In the genomic region with DNA sequence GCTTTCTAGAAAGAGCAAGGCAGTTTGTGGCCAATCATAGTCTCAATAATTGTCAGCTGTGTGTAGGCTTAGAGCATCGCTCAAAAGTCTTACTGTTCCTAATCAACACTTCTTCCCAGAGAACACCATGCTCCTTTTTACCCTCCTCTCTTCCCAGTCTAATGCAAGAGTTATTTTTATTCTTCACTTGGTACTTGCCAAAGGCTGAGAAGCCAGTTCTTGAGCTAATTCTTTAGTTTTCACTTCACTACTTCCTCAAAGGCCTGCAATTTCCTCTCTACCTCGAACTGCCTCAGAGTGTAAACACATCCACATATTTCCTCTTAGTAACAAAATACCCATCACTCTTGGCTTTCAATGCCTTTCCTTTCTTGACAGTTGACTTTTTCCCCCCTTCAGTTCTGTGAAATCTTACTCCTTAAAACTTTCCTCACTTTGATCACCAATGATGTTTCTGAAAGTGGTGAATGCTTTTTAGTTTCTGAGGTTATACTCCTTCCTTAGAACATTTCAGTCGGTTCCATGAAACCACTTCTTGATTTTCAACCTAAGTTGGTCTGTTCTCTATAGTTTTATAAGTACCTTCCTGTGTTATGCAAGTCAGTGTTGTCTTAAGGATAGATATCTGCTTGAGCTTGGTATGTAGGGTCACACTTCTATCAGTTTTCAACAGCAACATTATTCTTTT, we compare ENCODE assay signal across 12 mouse cellular contexts. TPM values are rescaled to one million over a fixed set of nuclear protein-coding genes. Genes with fewer than 3 reads are reported as not detected.
DNase-seq lines count a peak whose midpoint lies in the region; ATAC-seq and TF ChIP-seq lines count a peak whose summit lies in the region.
"Had no signal": no experiment of that assay in that cellular context is flagged by ENCODE, and none has a peak within 500 bp of the region (broad histone marks: within the 10 kb centered on the region; RNA-seq: fewer than 3 reads in every experiment).

No protein-coding gene starts in this region.

- dilution Hi-C loops in CH12.LX (cut with MboI; ENCODE audit: extremely low pct_ligation_motif_present, extremely low pct_unique_long_range_greater_than_20kb, low sequenced_read_pairs), result no loop called here

- no peak for TF ChIP-seq RAD21 in CH12.LX (IDR thresholded peaks at IDR 0.05; ENCODE audit: low read depth, low read length)

- DNase-seq in left cerebral cortex, adult 2 months (ENCODE audit: extremely low spot score in 1 of 2, low spot score in 2 of 2), result no peak
- no peak for DNase-seq in left cerebral cortex, adult 11 months (ENCODE audit: low spot score)
- DNase-seq in CH12.LX (ENCODE audit: extremely low read depth), result peak; percentile 31
- no peak for DNase-seq in right cerebral cortex, postnatal 14 days
- DNase-seq: cerebellum, adult 9-11 months; forebrain, postnatal 0 days; kidney, adult 18-20 months; thymus, adult 2 months had no signal

- no peak overlapping the region for H3K4me3 ChIP-seq in left cerebral cortex, adult 2 months
- H3K4me3 ChIP-seq in CH12.LX (replicated peaks in 1 of 3; ENCODE audit: low read depth in 2 of 3, low read length in 2 of 3, poor library complexity in 1 of 3), result no peak overlapping the region
- H3K4me3 ChIP-seq in bone marrow macrophage, adult 2 months (ENCODE audit: insufficient read depth, low read length), result no peak overlapping the region
- H3K4me3 ChIP-seq in forebrain, embryonic 15.5 days, result no peak overlapping the region

- peaks cover 13 to 33% of the 10 kb centered on the region in 2 experiments for H3K36me3 ChIP-seq in CH12.LX (replicated peaks in 1 of 2; ENCODE audit: control insufficient read depth in 1 of 2, insufficient read depth in 1 of 2, low read length in 1 of 2)
- H3K36me3 ChIP-seq in forebrain, embryonic 15.5 days, result 0 out of 2 replicates have a peak, but pooled peaks cover 3% of the 10 kb centered on the region

- H3K4me1 ChIP-seq in CH12.LX (ENCODE audit: control insufficient read depth in 1 of 2, insufficient read depth in 2 of 2), result peaks cover 8 to 33% of the 10 kb centered on the region in 2 experiments
- H3K4me1 ChIP-seq in bone marrow macrophage, adult 2 months (ENCODE audit: control insufficient read depth, insufficient read depth, low read length), result peaks cover 20% of the 10 kb centered on the region
- no peaks in the 10 kb centered on the region for H3K4me1 ChIP-seq in forebrain, embryonic 15.5 days

- H3K79me2 ChIP-seq in CH12.LX (replicated peaks; ENCODE audit: control insufficient read depth, extremely low read depth, insufficient read depth, poor library complexity, severe bottlenecking), result peaks cover 32% of the 10 kb centered on the region

- H3K4me2 ChIP-seq in CH12.LX (ENCODE audit: insufficient read depth, low read depth, poor library complexity, severe bottlenecking), result peak overlapping the region; percentile 93
- H3K4me2 ChIP-seq in forebrain, embryonic 15.5 days (replicated peaks), result no peak overlapping the region

- H3K9me3 ChIP-seq in CH12.LX (replicated peaks; ENCODE audit: low read length), result peaks cover 12% of the 10 kb centered on the region
- H3K9me3 ChIP-seq in forebrain, embryonic 15.5 days, result no peaks in the 10 kb centered on the region

- peak overlapping the region; percentile 73 for H3K9ac ChIP-seq in CH12.LX (ENCODE audit: insufficient read depth, low read depth)
- H3K9ac ChIP-seq in forebrain, embryonic 15.5 days (replicated peaks), result no peak overlapping the region
- H3K9ac ChIP-seq: forebrain, postnatal 0 days; liver, embryonic 14.5 days had no signal

- intact Hi-C loops in left cerebral cortex, adult 2 months (cut with DNase I), result no loop called here

- TF ChIP-seq EP300 in CH12.LX (IDR thresholded peaks at IDR 0.05; ENCODE audit: low read length), result no peak

- H3K27me3 ChIP-seq in CH12.LX (replicated peaks), result no peaks in the 10 kb centered on the region
- no peaks in the 10 kb centered on the region for H3K27me3 ChIP-seq in forebrain, embryonic 15.5 days

- TF ChIP-seq POLR2A in CH12.LX (IDR thresholded peaks at IDR 0.05; ENCODE audit: low read depth, low read length), result no peak
- TF ChIP-seq POLR2A in bone marrow macrophage, adult 2 months (IDR thresholded peaks at IDR 0.05; ENCODE audit: borderline replicate concordance, low read depth, low read length), result no peak

- ATAC-seq in megakaryocyte, adult 5-6 weeks (ENCODE audit: poor library complexity, severe bottlenecking), result peak; percentile 93
- no peak for ATAC-seq in forebrain, embryonic 15.5 days (replicated peaks)
- ATAC-seq: forebrain, postnatal 0 days had no signal

- WGBS in forebrain, embryonic 15.5 days, result 78% methylated on average over 3 of the region's 3 CpGs

- H3K27ac ChIP-seq in left cerebral cortex, adult 2 months, result peak overlapping the region; percentile 30
- H3K27ac ChIP-seq in CH12.LX (ENCODE audit: insufficient read depth, low read depth), result peak overlapping the region; percentile 49
- H3K27ac ChIP-seq in bone marrow macrophage, adult 2 months (ENCODE audit: insufficient read depth, low read depth, low read length), result peak overlapping the region; percentile 79
- H3K27ac ChIP-seq in forebrain, embryonic 15.5 days (replicated peaks), result no peak overlapping the region
- H3K27ac ChIP-seq: liver, embryonic 14.5 days had no signal

- in situ Hi-C loops in CH12.LX (cut with MboI; ENCODE audit: low pct_ligation_motif_present, low pct_unique_long_range_greater_than_20kb, low sequenced_read_pairs), result no loop called here

- no peak for TF ChIP-seq CTCF in left cerebral cortex, adult 2 months (IDR thresholded peaks at IDR 0.05)
- no peak for TF ChIP-seq CTCF in CH12.LX (conservative IDR thresholded peaks at IDR 0.05 in 1 of 2, IDR thresholded peaks at IDR 0.05 in 1 of 2; ENCODE audit: low read depth in 2 of 2, low read length in 2 of 2)
- no peak for TF ChIP-seq CTCF in bone marrow macrophage, adult 2 months (IDR thresholded peaks at IDR 0.05; ENCODE audit: low read depth, low read length)

TF ChIP-seq in CH12.LX, 34 proteins besides CTCF, POLR2A, EP300 and RAD21:
- TF ChIP-seq BHLHE40 (IDR thresholded peaks at IDR 0.05; ENCODE audit: low read depth, low read length) (no peak), ELF1 (IDR thresholded peaks at IDR 0.05; ENCODE audit: low read depth, low read length) (peak; percentile 52), MXI1 (IDR thresholded peaks at IDR 0.05; ENCODE audit: low read depth, low read length) (no peak), TBP (conservative IDR thresholded peaks at IDR 0.05; ENCODE audit: low read depth, low read length) (no peak), NRF1 (IDR thresholded peaks at IDR 0.05; ENCODE audit: low read depth, low read length) (no peak), MAZ (IDR thresholded peaks at IDR 0.05; ENCODE audit: low read depth, low read length) (no peak), RCOR1 (conservative IDR thresholded peaks at IDR 0.05; ENCODE audit: low read depth, low read length) (no peak)

RNA-seq across cellular contexts. Expression of gene Fnip1, which starts 26.7 kb away (rescaled TPM):
- 10 to 100 TPM; 36.3 to 38.3 TPM for total RNA-seq in left cerebral cortex, adult 2 months (2021)
- total RNA-seq in CH12.LX (2012; rRNA removed), result 15.4 and 15.5 TPM in 2 replicates
- total RNA-seq in CH12.LX (2014; rRNA removed), result 24.5 and 29.5 TPM in 2 replicates
- 20.7 and 21.8 TPM in 2 replicates for polyA plus RNA-seq in CH12.LX (2012; ENCODE audit: insufficient read length, low read depth)
- 56.9 and 59.4 TPM in 2 replicates for polyA plus RNA-seq in bone marrow macrophage, adult 2 months (2012; ENCODE audit: insufficient read depth, insufficient read length, missing spikeins)
- total RNA-seq in megakaryocyte, adult 5-6 weeks (2015), result 37.8 and 39.6 TPM in 2 replicates
- total RNA-seq in megakaryocyte, adult 5-6 weeks (2017), result 39.2 and 45.6 TPM in 2 replicates
- 10.9 and 12.5 TPM in 2 replicates for polyA plus RNA-seq in forebrain, embryonic 15.5 days (2015; fragmentation: Nextera tagmentation; extraction: Ambion mirVana)

RNA-seq across cellular contexts. Expression of gene Rapgef6, which starts 57.9 kb away (rescaled TPM):
- 10 to 100 TPM; 36.9 to 37.8 TPM for total RNA-seq in left cerebral cortex, adult 2 months (2021)
- total RNA-seq in CH12.LX (2012; rRNA removed) (34.1 and 38.3 TPM in 2 replicates), CH12.LX (2014; rRNA removed) (36.7 and 39.5 TPM in 2 replicates)
- polyA plus RNA-seq in CH12.LX (2012; ENCODE audit: insufficient read length, low read depth), result 54.8 and 63.8 TPM in 2 replicates
- 24.5 and 25.4 TPM in 2 replicates for polyA plus RNA-seq in bone marrow macrophage, adult 2 months (2012; ENCODE audit: insufficient read depth, insufficient read length, missing spikeins)
- 47.7 and 55.9 TPM in 2 replicates for total RNA-seq in megakaryocyte, adult 5-6 weeks (2015)
- total RNA-seq in megakaryocyte, adult 5-6 weeks (2017), result 54.4 and 63.9 TPM in 2 replicates
- 35.7 and 36.0 TPM in 2 replicates for polyA plus RNA-seq in forebrain, embryonic 15.5 days (2015; fragmentation: Nextera tagmentation; extraction: Ambion mirVana)
